Mouse (Mus musculus) NIH3T3 (cell line): ENCODE measurements around the gene Gtf2f2.
A peak's percentile ranks its signal among the peaks of the same experiment; 100 is the strongest.

Experiments
- DNase-seq: peaks from one replicate; pipeline ENCODE4 v3.0.0-alpha.2; 2012; ENCODE audit warnings: low read depth

Gtf2f2 gene

DNA sequence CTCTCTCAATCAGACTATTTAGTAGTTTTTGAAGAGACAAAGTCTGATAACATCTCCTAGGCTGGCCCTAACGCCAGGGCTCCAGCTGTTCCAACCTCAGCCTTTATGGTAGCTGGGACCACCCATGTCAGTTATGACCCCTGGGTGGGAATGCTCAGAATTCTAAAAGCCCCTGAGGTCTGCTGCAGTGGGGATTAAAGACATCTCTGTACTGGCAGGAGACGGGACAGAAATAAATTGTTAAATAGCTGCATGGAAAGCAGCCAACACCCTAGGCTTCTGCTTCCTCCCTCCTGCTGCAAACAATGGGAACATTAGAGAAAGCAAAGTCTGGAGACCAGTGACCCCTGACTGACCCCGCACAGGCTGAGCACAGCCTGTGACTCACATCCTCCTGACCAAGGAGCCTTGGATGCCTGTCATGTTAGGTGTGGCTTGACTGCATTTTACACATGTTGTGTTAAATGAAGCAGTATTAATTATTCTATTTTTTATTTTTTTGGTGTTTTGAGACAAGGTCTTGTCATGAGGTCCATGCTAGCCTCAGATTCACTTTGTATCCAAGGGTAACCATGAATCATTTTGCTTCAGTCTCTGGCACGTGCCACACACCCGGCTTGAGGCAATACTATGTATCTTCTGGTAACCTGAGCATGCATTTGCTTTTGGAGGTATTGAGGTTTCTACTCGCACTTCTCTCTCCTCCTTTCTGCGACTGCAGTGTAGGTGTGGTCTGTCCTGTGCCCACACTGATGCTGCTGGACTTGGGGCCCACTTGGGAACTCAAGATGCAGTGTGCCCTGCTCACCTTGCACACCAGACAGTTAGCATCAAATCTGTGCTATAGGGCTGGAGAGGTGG is 146.9 kb downstream of the Gtf2f2 start:
- DNase-seq: peak; percentile 94

DNA sequence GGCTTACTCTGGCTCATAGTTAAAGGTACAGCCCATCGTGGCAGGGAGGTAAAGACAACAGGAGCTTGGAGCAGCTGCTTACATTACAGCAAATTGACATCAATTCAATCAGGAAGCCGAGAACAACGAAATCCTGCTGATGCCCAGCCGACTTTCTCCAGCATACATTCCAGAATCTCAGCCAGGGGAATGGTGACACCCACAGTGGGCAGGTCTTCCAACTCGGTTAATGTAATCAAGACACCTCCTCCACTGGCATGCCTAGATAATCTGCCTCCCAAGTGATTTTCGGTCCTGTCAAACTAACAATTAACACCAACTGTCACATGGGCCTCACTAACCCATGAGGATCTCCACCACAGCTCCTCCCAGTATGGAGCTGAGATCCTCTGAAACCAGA is 148.0 kb downstream of the Gtf2f2 start:
- no peak for DNase-seq

DNA sequence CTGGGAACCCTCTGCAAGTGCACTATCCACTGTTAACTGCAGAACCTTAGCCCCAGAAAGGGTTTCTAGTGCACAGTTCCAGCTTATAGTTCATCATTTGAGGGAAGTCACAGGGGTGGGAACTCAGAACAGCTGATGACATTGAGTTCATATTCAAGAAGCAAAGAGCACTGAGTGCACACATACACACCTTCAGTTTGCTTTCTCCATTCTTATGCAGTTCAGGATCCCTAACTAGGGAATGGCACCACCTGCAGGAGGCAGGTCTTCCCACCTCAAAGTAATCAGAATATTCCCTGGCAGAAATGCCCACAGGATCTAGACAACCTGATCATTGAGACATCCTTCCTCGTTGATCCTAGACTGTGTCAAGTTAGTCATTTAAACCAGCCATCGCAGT is 151.0 kb downstream of the Gtf2f2 start:
- no peak for DNase-seq

DNA sequence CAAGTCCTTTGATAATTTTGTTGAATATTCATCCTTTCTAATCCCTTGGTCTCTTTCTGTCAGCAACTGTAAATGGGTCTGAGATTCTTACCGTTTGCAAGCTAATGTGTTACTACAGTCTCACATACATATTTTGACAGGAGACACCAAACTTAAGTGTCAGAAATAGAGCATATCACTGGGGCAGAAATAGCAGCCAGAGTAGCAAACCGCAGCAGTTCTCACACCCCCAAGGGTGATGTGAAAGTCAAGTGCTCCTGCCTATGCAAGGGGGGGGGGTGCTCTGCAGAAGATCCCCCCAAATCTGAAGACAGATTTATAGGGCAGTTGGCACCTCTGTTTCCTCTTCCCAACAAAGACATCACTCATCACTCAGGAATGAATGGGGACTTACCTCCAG is 152.5 kb downstream of the Gtf2f2 start:
- no peak for DNase-seq

DNA sequence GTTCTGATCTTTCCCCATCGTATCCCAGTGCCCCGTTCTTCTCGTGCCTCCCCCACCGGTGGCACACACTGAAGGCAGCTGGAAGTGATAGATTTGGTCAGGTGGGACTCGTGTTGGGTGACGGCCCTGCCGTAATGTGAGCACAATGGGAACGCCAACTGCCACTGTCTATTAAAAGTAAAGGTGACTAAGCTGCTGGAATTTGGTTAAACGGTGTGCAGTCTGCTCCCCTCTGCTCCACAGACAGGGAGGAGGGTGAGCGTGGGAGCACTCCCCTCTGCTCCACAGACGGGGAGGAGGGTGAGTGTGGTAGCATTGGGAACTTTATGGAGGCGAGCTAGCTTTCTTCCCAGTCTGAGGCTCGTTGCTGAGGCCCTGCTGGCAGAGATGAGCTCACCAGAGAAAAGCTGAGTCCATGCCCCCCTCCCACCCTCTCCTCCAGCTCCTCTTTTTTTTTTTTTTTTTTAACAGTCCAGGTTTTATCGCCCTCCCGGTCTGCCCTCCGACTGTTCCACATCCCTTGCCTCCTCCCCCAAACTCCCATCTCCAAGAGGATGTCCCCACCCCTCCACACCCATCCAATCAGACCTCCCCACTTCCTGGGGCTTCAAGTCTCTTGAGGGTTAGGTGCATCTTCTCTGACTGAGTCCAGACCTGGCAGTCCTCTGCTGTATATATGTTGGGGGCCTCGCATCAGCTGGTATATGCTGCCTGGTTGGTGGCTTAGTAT is 155.2 kb downstream of the Gtf2f2 start:
- DNase-seq: no peak

DNA sequence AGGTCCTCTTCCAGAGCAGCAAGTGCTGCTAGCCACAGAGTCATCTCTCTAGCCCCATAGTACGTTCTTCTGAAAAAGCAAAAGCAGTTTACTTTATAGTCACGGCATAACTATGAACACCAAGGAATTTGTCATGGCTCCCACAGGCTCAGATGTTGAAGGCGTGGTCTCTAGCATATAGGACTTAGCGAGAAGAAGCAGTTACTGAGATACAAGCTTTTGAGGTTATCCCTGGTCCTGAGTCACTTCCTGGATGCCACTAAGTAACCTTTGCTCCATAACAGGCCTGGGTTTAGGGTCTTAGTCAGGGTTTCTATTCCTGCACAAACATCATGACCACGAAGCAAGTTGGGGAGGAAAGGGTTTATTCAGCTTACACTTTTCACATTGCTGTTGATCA is 158.6 kb downstream of the Gtf2f2 start:
- DNase-seq: no peak

DNA sequence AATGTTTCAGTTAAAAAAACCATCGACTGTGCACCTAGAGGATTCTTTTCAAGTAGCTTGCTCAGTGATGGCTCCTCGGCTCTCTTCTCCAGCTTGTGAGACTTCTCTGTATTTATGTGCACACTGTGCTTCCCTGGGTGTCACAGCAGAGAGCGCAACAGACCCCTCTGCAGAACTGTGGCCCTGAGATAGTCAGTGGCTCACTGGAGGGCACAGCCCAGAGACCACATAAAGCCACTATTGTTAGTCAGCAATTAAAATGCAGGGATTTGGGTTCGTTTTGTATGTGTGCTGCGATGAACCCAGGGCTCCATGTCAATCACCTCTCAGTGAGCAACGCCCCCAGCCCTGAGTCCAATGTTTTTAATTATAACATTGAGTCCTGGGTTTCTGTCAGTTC is 159.8 kb downstream of the Gtf2f2 start:
- no peak for DNase-seq

DNA sequence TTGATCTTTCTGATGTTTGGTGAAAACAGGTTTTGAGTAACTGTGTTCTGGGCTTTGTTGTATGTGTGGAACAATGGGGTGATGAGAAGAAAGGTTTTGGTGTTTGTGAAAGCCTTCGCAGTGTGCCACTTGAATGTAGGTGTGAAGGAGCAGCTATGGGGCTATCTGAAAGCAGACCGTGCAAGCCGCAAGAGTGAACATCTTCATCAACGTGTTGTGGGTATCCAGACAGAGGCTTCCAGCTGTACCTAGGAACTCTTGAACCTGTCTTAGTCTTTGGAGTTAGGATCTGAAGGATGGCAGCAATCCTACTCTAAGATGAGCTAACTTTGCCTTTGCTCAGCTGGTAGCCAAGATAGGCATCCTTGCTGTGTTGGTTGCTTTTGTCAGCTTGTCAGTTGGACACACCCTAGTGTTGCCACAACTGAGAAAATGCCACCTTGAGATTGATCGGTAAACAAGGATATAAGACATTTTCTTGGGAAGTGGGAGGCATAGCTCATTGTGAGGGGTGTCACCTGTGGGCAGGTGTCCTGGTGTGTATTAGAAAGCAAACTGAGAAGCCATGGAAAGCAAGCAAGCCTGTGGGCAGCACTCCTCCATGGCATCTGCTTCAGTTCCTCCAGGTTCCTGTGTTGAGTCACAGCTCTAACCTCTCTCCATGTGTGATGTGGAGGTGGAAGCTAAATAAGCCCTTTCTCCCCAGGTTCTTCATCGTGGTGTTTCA is 160.7 kb downstream of the Gtf2f2 start:
- no peak for DNase-seq

DNA sequence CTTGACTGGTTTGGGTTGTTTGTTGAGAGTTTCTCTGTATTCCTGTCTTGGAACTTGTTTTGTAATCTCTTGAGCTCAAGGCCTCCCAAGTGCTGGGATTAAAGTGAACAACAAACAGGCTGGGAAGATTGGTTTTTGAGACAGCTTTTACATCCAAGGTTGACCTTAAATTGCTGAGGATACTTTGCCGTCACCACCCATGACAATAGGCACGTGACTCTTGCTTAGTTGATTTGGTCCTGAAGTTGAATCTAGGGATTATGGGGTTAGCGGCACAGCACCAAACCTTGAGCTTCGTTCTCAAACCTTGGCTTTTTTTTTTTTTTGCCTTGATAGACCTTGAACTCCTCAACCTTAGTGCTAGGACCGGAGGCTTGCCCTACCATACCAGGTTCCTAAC is 161.4 kb downstream of the Gtf2f2 start:
- no peak for DNase-seq

DNA sequence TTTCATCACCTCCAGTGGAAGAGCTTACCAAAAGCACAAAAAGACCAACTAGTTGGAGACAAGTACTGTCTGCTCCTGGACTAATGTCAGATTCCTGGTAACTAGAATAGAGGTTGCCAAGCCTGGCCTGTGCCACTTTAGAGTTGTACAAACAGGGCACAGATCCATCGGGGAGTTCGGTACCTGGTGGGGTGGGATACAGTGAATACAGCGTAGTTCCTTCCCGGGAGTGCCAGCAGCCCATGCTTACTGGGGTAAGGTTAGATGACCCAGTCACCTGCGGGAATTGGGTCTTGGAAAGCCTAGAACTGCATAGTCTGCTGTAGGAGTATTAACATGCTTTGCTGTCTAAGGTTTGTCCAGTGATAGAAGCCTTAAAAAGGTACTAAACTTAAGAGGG is 162.2 kb downstream of the Gtf2f2 start:
- no peak for DNase-seq

DNA sequence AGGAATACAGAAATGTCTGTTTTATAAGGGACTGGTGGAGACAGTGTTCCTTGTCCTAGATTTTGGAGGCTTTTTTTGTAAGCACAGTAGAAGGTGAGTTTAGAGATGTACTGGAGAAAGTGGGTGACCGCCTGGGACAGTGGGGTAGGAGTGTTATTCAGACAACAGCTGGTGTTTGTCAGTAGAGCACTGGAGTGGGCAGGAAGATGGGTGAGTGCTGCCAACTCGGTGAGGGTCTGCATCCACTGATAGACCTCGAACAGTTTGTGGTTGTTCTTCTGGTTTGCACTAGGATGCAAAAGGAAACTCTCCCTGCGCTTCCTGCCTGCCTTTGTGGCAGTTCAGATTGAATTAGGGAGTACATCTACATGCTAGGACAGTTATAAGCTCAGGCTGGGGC is 163.0 kb downstream of the Gtf2f2 start:
- DNase-seq: no peak
